Mouse (Mus musculus) left cerebral cortex, postnatal 36 days (tissue): ENCODE measurements around the gene Cxcl15. TPM values are rescaled to one million over a fixed set of nuclear protein-coding genes. Genes with fewer than 3 reads are reported as not detected.
A peak's percentile ranks its signal among the peaks of the same experiment; 100 is the strongest.

ENCODE experiments used
- DNase-seq, 2 experiments: peaks; one replicate each; pipeline ENCODE4 v3.0.0; 2021 to 2022; ENCODE audit warnings: low spot score in 2 of 2, mixed read lengths in 1 of 2
- intact Hi-C: fragments of 180-260 bp; cut with DNase I; formaldehyde crosslinking; loops from one replicate; pipeline ENCODE4 v1.15.1; 2025
- total RNA-seq, 2 experiments: library from RNA; stranded (reverse); gene quantifications; 2 replicates each; pipeline ENCODE4 v1.2.3; 2021

Gene Cxcl15
- total RNA-seq = not detected

GRCm38 (mm10) chr5:90794195-90794625, at the start of gene Cxcl15:
TSS of gene Cxcl15 (plus strand) at chr5:90794534.
- no peak for DNase-seq
- intact Hi-C loops = no loop called here

GRCm38 (mm10) chr5:90753934-90754333, 40.4 kb upstream of the Cxcl15 start:
- intact Hi-C loops = no loop called here
- DNase-seq = no peak

GRCm38 (mm10) chr5:90758020-90758605, 36.2 kb upstream of the Cxcl15 start:
- intact Hi-C loops = no loop called here
- no peak for DNase-seq

- peak in 1 of 2 experiments; percentile 26 for DNase-seq
- intact Hi-C loops = no loop called here
Observed at GRCm38 (mm10) chr5:90759077-90760065, 35.0 kb upstream of the Cxcl15 start, which contains the start of gene Cxcl5. TSS of gene Cxcl5 (plus strand) at chr5:90759360.

- intact Hi-C loops = no loop called here
- DNase-seq = no peak
Observed at GRCm38 (mm10) chr5:90760303-90760702, 34.0 kb upstream of the Cxcl15 start.

GRCm38 (mm10) chr5:90760844-90761243, 33.5 kb upstream of the Cxcl15 start:
- intact Hi-C loops = no loop called here
- DNase-seq = no peak

GRCm38 (mm10) chr5:90761834-90762233, 32.5 kb upstream of the Cxcl15 start:
- intact Hi-C loops = no loop called here
- no peak for DNase-seq

- intact Hi-C loops = no loop called here
- DNase-seq = no peak
Observed at GRCm38 (mm10) chr5:90763912-90764665, 30.2 kb upstream of the Cxcl15 start.

GRCm38 (mm10) chr5:90765821-90766606, 28.3 kb upstream of the Cxcl15 start:
- intact Hi-C loops = no loop called here
- no peak for DNase-seq

- DNase-seq = no peak
- intact Hi-C loops = no loop called here
Observed at GRCm38 (mm10) chr5:90768218-90768617, 26.1 kb upstream of the Cxcl15 start, which contains the start of gene Ppbp. TSS of gene Ppbp (plus strand) at chr5:90768518.

- DNase-seq = no peak
- intact Hi-C loops = no loop called here
Observed at GRCm38 (mm10) chr5:90771369-90771768, 23.0 kb upstream of the Cxcl15 start.

- intact Hi-C loops = no loop called here
- DNase-seq = no peak
Observed at GRCm38 (mm10) chr5:90771880-90772653, 22.3 kb upstream of the Cxcl15 start, which contains the start of gene Pf4. TSS of gene Pf4 (plus strand) at chr5:90772435.

- DNase-seq = no peak
- intact Hi-C loops = no loop called here
Observed at GRCm38 (mm10) chr5:90775562-90775961, 18.8 kb upstream of the Cxcl15 start.

GRCm38 (mm10) chr5:90777621-90778020, 16.7 kb upstream of the Cxcl15 start:
- intact Hi-C loops = no loop called here
- no peak for DNase-seq

GRCm38 (mm10) chr5:90778856-90779255, 15.5 kb upstream of the Cxcl15 start:
- DNase-seq = no peak
- intact Hi-C loops = no loop called here

GRCm38 (mm10) chr5:90783697-90784096, 10.6 kb upstream of the Cxcl15 start:
- no peak for DNase-seq
- intact Hi-C loops = no loop called here

- no peak for DNase-seq
- intact Hi-C loops = loop anchor here (5.0 kb wide), 1 partner anchor 124 kb away; no protein-coding TSS in a partner anchor
Observed at GRCm38 (mm10) chr5:90785659-90786588, 8.4 kb upstream of the Cxcl15 start, which contains the start of gene Cxcl3. TSS of gene Cxcl3 (plus strand) at chr5:90786103.
